Mouse (Mus musculus) E14TG2a.4 (cell line): ENCODE data around the gene Snx8.
"Not testable (repeated sequence)": the region's sequence is repeated elsewhere in the genome, so short reads cannot be mapped to it uniquely, and the experiment has no call there.

Experiments
- H3K27me3 ChIP-seq: 2 replicates; pipeline ENCODE4 v1.6.1; 2014; ENCODE audit warnings: low read length, control low read depth; ENCODE audit not compliant: insufficient read depth
- H3K36me3 ChIP-seq: 2 replicates; pipeline ENCODE4 v1.6.1; 2014; ENCODE audit warnings: low read length, control low read depth; ENCODE audit not compliant: insufficient read depth
- H3K4me1 ChIP-seq: replicated peaks from 2 replicates; pipeline ENCODE4 v1.6.1; 2014; ENCODE audit warnings: low read depth, low read length, control low read depth
- H3K4me3 ChIP-seq: replicated peaks from 2 replicates; pipeline ENCODE4 v1.5.1; 2014; ENCODE audit warnings: mild to moderate bottlenecking, low read length
- H3K9me3 ChIP-seq: 2 replicates; pipeline ENCODE4 v1.6.1; 2014; ENCODE audit warnings: low read length, control low read depth
- CTCF ChIP-seq: conservative IDR thresholded peaks from 2 replicates; pipeline ENCODE4 v1.5.1; 2014; ENCODE audit warnings: low read length
- NANOG ChIP-seq: IDR thresholded peaks from 2 replicates; pipeline ENCODE4 v1.6.1; 2014; ENCODE audit warnings: borderline replicate concordance, low read length, mixed read lengths
- POU5F1 ChIP-seq: IDR thresholded peaks from 2 replicates; pipeline ENCODE4 v1.6.1; 2014; ENCODE audit warnings: low read length, borderline replicate concordance

Gene Snx8

DNA sequence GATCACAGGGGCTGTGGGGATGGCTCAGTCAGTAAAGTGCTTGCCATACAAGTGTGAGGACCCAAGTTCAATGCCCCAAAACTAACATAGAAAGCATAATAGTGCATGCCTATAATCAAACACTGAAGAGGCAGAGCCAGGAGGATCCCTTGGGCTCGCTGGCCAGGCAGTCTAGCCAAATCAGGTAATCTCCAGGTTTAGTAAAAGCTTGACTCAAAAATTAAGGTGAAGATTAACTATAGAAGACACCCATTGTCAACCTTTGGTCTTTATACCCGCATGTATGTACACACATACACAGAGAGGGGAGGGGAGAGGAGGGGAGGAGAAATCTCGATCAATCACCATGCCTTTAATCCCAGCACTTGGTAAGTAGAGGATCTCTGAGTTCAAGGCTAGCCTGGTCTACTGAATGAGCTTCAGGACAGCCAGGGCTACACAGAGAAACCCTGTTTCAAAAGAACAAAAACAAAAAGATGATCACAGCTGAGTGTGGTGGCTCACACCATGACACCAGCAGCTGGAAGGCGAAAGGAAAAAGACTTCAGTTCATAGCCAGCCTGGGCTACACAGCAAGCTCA is 13.7 kb downstream of the Snx8 start:
- Histone ChIP-seq H3K27me3 (no peaks in the 10 kb centered on the region), H3K9me3 (no peaks in the 10 kb centered on the region), H3K4me1 (peaks cover 55% of the 10 kb centered on the region), H3K4me3 (no peak overlapping the region), H3K36me3 (no peaks in the 10 kb centered on the region)
- TF ChIP-seq CTCF (no peak), POU5F1 (no peak), NANOG (no peak)

DNA sequence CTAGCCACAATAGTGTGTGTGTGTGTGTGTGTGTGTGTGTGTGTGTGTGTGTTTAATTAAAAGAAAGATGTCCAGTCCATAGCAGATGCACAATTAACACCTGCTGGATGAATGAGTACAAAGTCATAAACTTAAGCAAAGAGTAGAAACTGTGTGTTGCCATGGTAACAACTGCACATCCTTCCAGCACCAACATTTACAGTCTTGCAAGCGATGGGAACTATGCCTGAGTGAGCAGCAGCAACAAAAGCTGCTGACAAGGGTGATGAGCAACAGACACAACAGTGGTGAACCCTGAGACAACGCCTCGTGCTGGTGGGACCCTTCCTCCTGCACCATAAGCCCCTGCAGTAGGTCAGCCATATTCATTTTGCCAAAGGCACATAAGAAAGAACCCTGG is 14.8 kb downstream of the Snx8 start:
- H3K4me3 ChIP-seq, result no peak overlapping the region
- H3K9me3 ChIP-seq, result no peaks in the 10 kb centered on the region
- no peaks in the 10 kb centered on the region for H3K36me3 ChIP-seq
- no peaks in the 10 kb centered on the region for H3K27me3 ChIP-seq
- no peak for TF ChIP-seq CTCF
- TF ChIP-seq POU5F1, result no peak
- no peak for TF ChIP-seq NANOG
- peaks cover 48% of the 10 kb centered on the region for H3K4me1 ChIP-seq

DNA sequence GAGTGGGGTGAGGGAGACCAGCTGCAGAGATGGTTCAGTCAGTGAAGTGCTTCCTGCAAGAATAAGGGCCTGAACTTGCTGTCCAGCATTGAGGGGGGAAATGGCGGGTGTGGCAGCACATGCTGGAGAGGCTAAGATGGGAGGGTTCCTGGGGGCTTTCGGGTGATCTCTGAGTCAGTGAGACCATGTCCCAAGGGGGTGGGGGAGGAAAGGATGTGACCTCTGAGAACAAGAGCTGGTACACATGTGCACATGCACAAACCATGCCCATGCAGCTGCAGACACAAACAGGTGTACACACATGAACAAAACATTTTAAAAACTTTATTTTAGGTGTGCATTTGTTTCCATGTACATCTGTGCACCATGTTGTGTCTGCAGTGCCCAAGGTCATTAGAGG is 15.4 kb downstream of the Snx8 start:
- peaks cover 3% of the 10 kb centered on the region; the same call in 1 of the 2 replicates for H3K9me3 ChIP-seq
- no peaks in the 10 kb centered on the region for H3K36me3 ChIP-seq
- no peaks in the 10 kb centered on the region for H3K27me3 ChIP-seq
- TF ChIP-seq NANOG (no peak), CTCF (no peak), POU5F1 (no peak)
- H3K4me1 ChIP-seq, result peaks cover 48% of the 10 kb centered on the region
- no peak overlapping the region for H3K4me3 ChIP-seq

DNA sequence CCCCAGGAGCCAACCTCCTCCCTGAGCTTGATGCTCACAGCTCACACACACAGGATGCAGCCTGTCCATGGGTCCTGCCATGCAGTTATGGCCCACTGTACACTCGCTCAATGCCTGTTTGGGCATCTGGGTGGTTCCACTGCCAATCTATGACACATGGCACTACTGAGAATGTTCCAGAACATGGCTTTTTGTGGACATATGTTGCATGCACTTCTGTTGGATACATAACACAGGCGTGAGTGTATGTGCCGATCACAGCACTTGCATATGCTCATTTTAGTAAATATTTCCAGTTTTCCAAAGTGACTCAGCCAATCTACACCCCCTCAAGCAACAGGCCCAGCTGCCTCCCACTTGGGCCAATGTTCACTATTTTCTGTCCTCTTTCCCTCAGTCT is 17.4 kb downstream of the Snx8 start:
- TF ChIP-seq CTCF (no peak), NANOG (no peak), POU5F1 (no peak)
- no peaks in the 10 kb centered on the region for H3K27me3 ChIP-seq
- H3K4me3 ChIP-seq, result no peak overlapping the region
- H3K4me1 ChIP-seq, result peaks cover 61% of the 10 kb centered on the region
- H3K36me3 ChIP-seq, result no peaks in the 10 kb centered on the region
- peaks cover 8% of the 10 kb centered on the region; the same call in 1 of the 2 replicates for H3K9me3 ChIP-seq

DNA sequence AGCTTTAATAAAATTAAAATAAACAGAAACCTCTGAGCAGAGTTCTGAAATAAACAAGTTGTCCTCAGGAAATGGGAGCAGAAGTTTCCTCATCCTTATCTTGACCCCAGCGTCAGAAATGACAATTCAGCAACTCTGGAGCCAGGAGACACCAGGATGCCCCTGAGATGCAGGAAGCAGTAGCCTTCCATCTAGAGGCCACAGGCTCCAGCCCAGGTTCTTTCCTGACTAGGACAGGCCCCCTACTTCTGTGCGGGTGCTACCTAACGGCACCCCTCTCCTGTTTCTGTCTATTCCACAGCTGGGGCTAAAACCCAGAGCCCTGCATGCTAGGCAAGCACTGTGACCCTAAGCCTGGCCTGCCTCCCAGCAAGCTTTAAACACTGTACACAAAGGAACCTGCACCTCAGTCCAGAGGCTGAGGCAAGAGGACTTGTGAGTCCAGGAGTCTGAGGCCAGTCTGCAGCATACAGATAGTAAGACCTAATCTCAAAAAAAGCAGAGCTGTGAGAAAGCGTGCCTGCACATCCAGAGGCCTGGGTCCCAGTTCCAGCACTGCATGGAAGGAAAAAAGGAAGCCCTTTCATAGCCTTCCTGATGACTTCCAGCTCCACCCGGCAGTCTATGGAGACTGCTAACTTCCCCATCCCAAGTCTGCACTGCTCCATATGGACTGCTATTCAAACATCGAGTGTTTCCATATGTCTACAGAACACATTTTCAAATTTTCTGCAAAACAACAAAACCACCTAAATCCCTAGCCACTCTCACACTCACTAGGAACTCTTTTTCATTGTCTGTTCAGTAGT is 18.4 kb downstream of the Snx8 start:
- Histone ChIP-seq H3K4me3 (no peak overlapping the region), H3K9me3 (peaks cover 8% of the 10 kb centered on the region; the same call in 1 of the 2 replicates), H3K36me3 (0 out of 2 replicates have a peak, but pooled peaks cover 1% of the 10 kb centered on the region), H3K27me3 (no peaks in the 10 kb centered on the region), H3K4me1 (peaks cover 71% of the 10 kb centered on the region)
- TF ChIP-seq CTCF, result no peak
- TF ChIP-seq NANOG, result no peak
- TF ChIP-seq POU5F1, result no peak

DNA sequence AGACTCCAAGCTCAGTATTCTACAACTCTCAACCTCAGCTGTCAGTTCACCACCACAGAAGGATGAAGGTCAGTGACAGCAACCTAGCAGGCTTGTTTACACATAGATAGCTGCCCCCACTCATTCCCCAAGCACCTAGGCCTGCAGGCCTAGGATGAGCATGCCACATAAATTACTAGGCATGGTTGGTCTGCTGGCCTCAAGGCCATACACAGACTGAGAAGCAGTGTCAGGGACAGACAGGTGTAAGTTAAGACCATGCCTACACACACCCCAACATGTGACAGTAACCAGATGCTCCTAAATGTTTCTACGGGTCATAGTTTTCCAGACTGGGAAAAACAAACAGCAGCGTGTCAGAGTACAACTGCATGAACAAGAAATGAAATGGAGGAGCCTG is 19.6 kb downstream of the Snx8 start:
- Histone ChIP-seq H3K4me1 (peaks cover 72% of the 10 kb centered on the region), H3K9me3 (peaks cover 8% of the 10 kb centered on the region; the same call in 1 of the 2 replicates), H3K4me3 (no peak overlapping the region), H3K36me3 (0 out of 2 replicates have a peak, but pooled peaks cover 7% of the 10 kb centered on the region), H3K27me3 (no peaks in the 10 kb centered on the region)
- TF ChIP-seq CTCF, result no peak
- no peak for TF ChIP-seq POU5F1
- no peak for TF ChIP-seq NANOG

DNA sequence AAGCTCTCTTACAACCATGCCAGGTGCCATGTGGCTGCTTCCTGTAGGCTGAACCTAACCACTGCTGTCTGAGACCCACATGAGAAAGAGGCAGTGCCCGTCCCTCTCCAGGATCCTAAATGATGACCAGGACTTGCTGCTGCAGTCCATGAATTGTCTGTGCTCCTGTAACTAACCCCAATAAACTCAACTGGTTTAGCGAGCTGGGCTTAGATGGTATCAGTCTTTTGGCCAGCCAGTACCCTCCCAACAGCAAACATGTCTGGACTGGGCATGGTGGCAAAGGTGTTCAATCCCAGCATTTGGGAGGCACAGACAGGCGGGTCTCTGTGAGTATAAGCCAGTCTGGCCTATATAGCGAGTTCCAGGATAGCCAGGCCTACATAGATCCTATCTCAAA is 20.1 kb downstream of the Snx8 start:
- Histone ChIP-seq H3K9me3 (peaks cover 8% of the 10 kb centered on the region; the same call in 1 of the 2 replicates), H3K4me3 (no peak overlapping the region)
- TF ChIP-seq NANOG (no peak), CTCF (no peak), POU5F1 (no peak)

DNA sequence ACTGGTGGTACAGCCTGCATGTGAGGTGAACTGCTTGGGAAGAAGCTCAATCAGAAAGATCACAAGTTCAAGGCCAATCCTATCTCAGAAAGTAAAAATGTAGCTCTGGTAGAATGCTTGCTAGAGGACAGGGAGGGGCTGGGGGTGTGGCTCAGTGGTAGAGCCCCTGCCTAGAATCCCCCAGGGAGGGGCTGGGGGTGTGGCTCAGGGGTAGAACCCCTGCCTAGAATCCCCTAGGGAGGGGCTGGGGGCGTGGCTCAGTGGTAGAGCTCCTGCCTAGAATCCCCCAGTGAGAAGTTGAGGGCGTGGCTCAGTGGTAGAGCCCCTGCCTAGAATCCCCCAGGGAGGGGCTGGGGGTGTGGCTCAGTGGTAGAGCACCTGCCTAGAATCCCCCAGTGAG is 20.9 kb downstream of the Snx8 start:
- H3K27me3 ChIP-seq, H3K9me3 ChIP-seq, H3K4me3 ChIP-seq, H3K36me3 ChIP-seq: not testable (repeated sequence)
- H3K4me1 ChIP-seq, result peaks cover 59% of the 10 kb centered on the region

More for the DNA sequence above, 20.1 kb downstream of the Snx8 start:
- Histone ChIP-seq H3K36me3 (0 out of 2 replicates have a peak, but pooled peaks cover 7% of the 10 kb centered on the region), H3K27me3 (no peaks in the 10 kb centered on the region), H3K4me1 (peaks cover 66% of the 10 kb centered on the region)
